Mouse (Mus musculus) olfactory bulb, adult 2 months (tissue): ENCODE results near the gene Sim2.

Experiments used
- CTCF ChIP-seq: fragments of 200-500 bp; IDR thresholded peaks from 2 replicates; pipeline ENCODE4 v1.5.1; 2012; ENCODE audit warnings: low read depth, mild to moderate bottlenecking, low read length, moderate library complexity; ENCODE audit not compliant: insufficient read depth
- POLR2A ChIP-seq: fragments of 200-500 bp; IDR thresholded peaks from 2 replicates; pipeline ENCODE4 v1.6.1; 2012; ENCODE audit warnings: mild to moderate bottlenecking, low read depth, low read length, moderate library complexity; ENCODE audit not compliant: insufficient read depth

GRCm38 (mm10) chr16:94038986-94039341 lies 45.8 kb upstream of the Sim2 start:
- no peak for TF ChIP-seq CTCF
- TF ChIP-seq POLR2A, result no peak
